Mouse (Mus musculus) lung, embryonic 14.5 days (tissue): Measurements from ENCODE around the gene Cdc40. TPM values are rescaled to one million over a fixed set of nuclear protein-coding genes. Genes with fewer than 3 reads are reported as not detected.

Source experiments
- ATAC-seq: fragments of 200-750 bp; cut with Nextera tagmentation; 2 replicates; pipeline ENCODE4 v1.8.0; 2017; ENCODE audit warnings: mild to moderate bottlenecking, moderate TSS enrichment, moderate library complexity; ENCODE audit not compliant: insufficient read depth
- DNase-seq: peaks from one replicate; pipeline ENCODE4 v3.0.0-alpha.2; 2015
- H3K27ac ChIP-seq: fragments of 300-500 bp; sonication (generic); 2 replicates; pipeline ENCODE4 v1.5.1; 2014; ENCODE audit warnings: low read depth, mild to moderate bottlenecking, moderate library complexity
- H3K27me3 ChIP-seq: fragments of 300-500 bp; sonication (generic); 2 replicates; pipeline ENCODE4 v1.6.1; 2014; ENCODE audit warnings: low read length, control low read depth; ENCODE audit not compliant: insufficient read depth
- H3K36me3 ChIP-seq: fragments of 300-500 bp; sonication (generic); 2 replicates; pipeline ENCODE4 v1.6.1; 2014; ENCODE audit warnings: control low read depth; ENCODE audit not compliant: insufficient read depth
- H3K4me1 ChIP-seq: fragments of 300-500 bp; sonication (generic); 2 replicates; pipeline ENCODE4 v1.6.1; 2014; ENCODE audit warnings: antibody characterized with exemption, control low read depth; ENCODE audit not compliant: insufficient read depth
- H3K4me2 ChIP-seq: fragments of 300-500 bp; sonication (generic); 2 replicates; pipeline ENCODE4 v1.6.1; 2014; ENCODE audit warnings: mild to moderate bottlenecking
- H3K4me3 ChIP-seq: fragments of 300-500 bp; sonication (generic); 2 replicates; pipeline ENCODE4 v1.5.1; 2014; ENCODE audit warnings: low read depth, low read length
- H3K9ac ChIP-seq: fragments of 300-500 bp; sonication (generic); 2 replicates; pipeline ENCODE4 v1.6.1; 2014
- H3K9me3 ChIP-seq: fragments of 300-500 bp; sonication (generic); 2 replicates; pipeline ENCODE4 v1.6.1; 2016; ENCODE audit warnings: low read depth, low read length, control low read depth
- CTCF ChIP-seq: IDR thresholded peaks from 2 replicates; pipeline ENCODE4 v1.5.1; 2016; ENCODE audit warnings: antibody characterized with exemption, low read depth
- WGBS: fragments of 180-500 bp; shearing (Covaris S2); extraction: QIAGEN DNeasy Blood & Tissue Kit; methylation state at CpG from one replicate; pipeline ENCODE4 v1.1.7; 2014; 5-methylcytosine and 5-hydroxymethylcytosine counted together
- polyA plus RNA-seq: library from polyadenylated mRNA; unstranded; fragments of >200 nt; fragmentation: Nextera tagmentation; extraction: Ambion mirVana; gene quantifications from 2 replicates; pipeline ENCODE4 v1.2.1, GENCODE M21; 2014

Gene Cdc40
- polyA plus RNA-seq, 1 experiment from 2014 or later: 33.4 TPM

DNA sequence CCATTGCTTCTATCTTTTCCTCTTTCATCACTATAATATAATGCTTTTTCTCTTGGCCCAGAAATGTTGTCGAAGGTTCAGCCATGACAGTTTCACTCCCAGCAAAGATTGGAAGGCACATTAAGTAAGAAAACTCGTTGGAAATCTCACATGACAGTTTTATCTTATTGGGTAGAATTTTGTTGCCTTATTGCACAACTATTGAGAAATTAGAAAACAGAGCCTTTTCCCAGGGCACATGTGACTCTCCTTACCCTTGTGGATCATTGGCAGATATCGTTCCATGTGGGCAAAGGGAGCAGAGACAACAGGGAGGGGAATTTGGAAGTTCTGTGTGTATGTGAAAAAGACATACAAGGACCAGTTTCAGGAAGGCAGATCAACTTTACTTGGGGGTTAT, 92.7 kb downstream of the Cdc40 start:
- H3K9me3 ChIP-seq: no peaks in the 10 kb centered on the region
- no peak overlapping the region for H3K27ac ChIP-seq
- no peak overlapping the region for H3K4me3 ChIP-seq
- H3K4me1 ChIP-seq: no peaks in the 10 kb centered on the region
- no peak for DNase-seq
- H3K27me3 ChIP-seq: no peaks in the 10 kb centered on the region
- H3K4me2 ChIP-seq: no peak overlapping the region
- no peak for TF ChIP-seq CTCF
- no peak for ATAC-seq
- 59% methylated on average over 3 of the region's 3 CpGs for WGBS
- no peaks in the 10 kb centered on the region for H3K36me3 ChIP-seq
- H3K9ac ChIP-seq: no peak overlapping the region

Other genes starting within 250 kb of the Cdc40 start
- 3.5 and 3.6 TPM in 2 replicates for gene Mettl24, start 200.0 kb downstream of the Cdc40 start, polyA plus RNA-seq
- 17.8 and 18.2 TPM in 2 replicates for gene Wasf1, start 164 bp upstream of the Cdc40 start, polyA plus RNA-seq
- gene Gpr6, start 189.0 kb upstream of the Cdc40 start, polyA plus RNA-seq: not detected in 2 replicates